Mouse (Mus musculus) intestine, embryonic 16.5 days (tissue): ENCODE measurements at regions not wholly inside any gene's neighbourhood (a gene's known extent, or its start where the extent isn't known, plus 50 kb on each side); places are given as distances from the start of the nearest gene placed in this dataset.

Source experiments
- ATAC-seq: fragments of 200-750 bp; cut with Nextera tagmentation; 2 replicates; pipeline ENCODE4 v1.8.0; 2017; ENCODE audit warnings: moderate TSS enrichment, moderate library complexity
- H3K27ac ChIP-seq: fragments of 300-500 bp; sonication (generic); 2 replicates; pipeline ENCODE4 v1.5.1; 2014; ENCODE audit warnings: mild to moderate bottlenecking, low read length
- H3K27me3 ChIP-seq: fragments of 300-500 bp; sonication (generic); replicated peaks from 2 replicates; pipeline ENCODE4 v1.6.1; 2014; ENCODE audit warnings: low read length, control low read depth, mixed read lengths; ENCODE audit not compliant: control insufficient read depth, insufficient read depth
- H3K36me3 ChIP-seq: fragments of 300-500 bp; sonication (generic); 2 replicates; pipeline ENCODE4 v1.6.1; 2014; ENCODE audit warnings: low read length, control low read depth; ENCODE audit not compliant: control insufficient read depth, insufficient read depth
- H3K4me1 ChIP-seq: fragments of 300-500 bp; sonication (generic); 2 replicates; pipeline ENCODE4 v1.6.1; 2014; ENCODE audit warnings: low read length, control low read depth, mixed read lengths; ENCODE audit not compliant: control insufficient read depth, insufficient read depth
- H3K4me2 ChIP-seq: fragments of 300-500 bp; sonication (generic); 2 replicates; pipeline ENCODE4 v1.6.1; 2014; ENCODE audit warnings: low read depth, low read length, control low read depth
- H3K4me3 ChIP-seq: fragments of 300-500 bp; sonication (generic); 2 replicates; pipeline ENCODE4 v1.5.1; 2014; ENCODE audit warnings: mild to moderate bottlenecking, low read length
- H3K9ac ChIP-seq: fragments of 300-500 bp; sonication (generic); 2 replicates; pipeline ENCODE4 v1.6.1; 2014; ENCODE audit warnings: low read depth, low read length
- H3K9me3 ChIP-seq: fragments of 300-500 bp; sonication (generic); 2 replicates; pipeline ENCODE4 v1.6.1; 2016; ENCODE audit warnings: low read length, control low read depth; ENCODE audit not compliant: control insufficient read depth
- WGBS: fragments of 180-500 bp; shearing (Covaris S2); extraction: QIAGEN DNeasy Blood & Tissue Kit; methylation state at CpG from one replicate; pipeline ENCODE4 v1.1.7; 2014; 5-methylcytosine and 5-hydroxymethylcytosine counted together

DNA sequence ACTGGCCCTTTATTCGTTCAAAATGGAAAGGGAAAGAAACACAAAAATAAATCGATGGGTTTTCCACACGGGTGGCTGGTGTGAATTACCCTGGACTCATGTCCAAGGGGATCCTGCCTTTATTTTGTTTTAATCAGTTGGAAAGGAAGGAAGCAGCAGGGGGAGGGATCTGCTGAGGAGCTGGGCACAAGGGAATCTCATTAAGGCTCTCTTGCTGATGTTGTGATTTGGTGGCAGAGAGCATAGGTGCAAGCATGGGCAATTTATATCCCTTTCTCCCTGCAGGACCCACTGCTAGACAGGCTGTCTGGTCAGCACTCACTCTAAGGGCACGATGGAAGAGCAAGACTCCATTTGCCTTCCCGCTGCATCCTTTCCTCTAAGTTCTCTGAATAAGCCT lies 469.2 kb downstream of the Epha7 start:
- no peaks in the 10 kb centered on the region for H3K4me1 ChIP-seq
- no peak overlapping the region for H3K4me2 ChIP-seq
- no peaks in the 10 kb centered on the region for H3K9me3 ChIP-seq
- no peak overlapping the region for H3K27ac ChIP-seq
- no peak for ATAC-seq
- H3K9ac ChIP-seq, result no peak overlapping the region
- WGBS, result 66% methylated on average over 5 of the region's 5 CpGs
- no peaks in the 10 kb centered on the region for H3K36me3 ChIP-seq
- no peaks in the 10 kb centered on the region for H3K27me3 ChIP-seq
- H3K4me3 ChIP-seq, result no peak overlapping the region

DNA sequence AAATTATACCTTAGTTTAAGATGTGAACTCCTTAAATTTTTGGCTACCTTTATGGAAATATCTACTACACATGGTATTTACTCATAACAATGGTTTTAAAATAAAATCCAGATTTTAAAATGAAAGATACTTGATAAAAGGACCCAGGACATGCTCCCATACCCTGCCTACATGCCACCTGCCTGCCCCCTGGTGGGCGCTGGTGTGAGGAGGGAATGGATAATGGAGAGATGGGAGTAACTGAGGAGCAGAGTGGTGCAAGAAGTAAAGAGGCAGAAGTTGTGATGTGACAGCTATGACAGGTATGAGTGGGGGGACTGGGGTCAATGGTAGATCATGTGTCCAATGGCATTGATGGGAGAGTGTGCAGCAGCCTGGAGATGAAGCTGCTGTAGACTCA lies 488.4 kb downstream of the Epha7 start:
- Histone ChIP-seq H3K4me3 (no peak overlapping the region), H3K9ac (no peak overlapping the region), H3K4me2 (no peak overlapping the region), H3K36me3 (no peaks in the 10 kb centered on the region), H3K27ac (no peak overlapping the region), H3K27me3 (no peaks in the 10 kb centered on the region), H3K4me1 (no peaks in the 10 kb centered on the region), H3K9me3 (no peaks in the 10 kb centered on the region)
- no peak for ATAC-seq
- 39% methylated on average over 1 of the region's 1 CpGs for WGBS

DNA sequence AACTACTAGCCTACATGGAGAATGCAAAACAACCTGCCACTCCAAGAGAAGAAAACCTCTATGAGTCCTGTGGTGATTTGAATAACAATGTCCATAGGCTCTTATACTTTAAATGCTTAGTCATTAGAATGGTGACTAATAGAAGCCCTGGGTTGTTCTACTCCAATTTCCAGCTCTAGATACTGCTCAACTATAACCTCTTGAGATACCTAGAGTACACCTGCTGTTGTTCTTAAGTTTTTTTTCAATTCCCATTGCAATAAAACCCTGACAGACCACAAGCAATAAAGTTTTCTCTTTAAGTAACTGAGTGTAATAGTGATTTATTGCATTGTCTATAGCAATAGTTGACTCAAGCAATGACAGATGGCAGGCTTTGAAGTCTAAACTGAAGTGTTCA lies 491.0 kb downstream of the Epha7 start:
- Histone ChIP-seq H3K36me3 (no peaks in the 10 kb centered on the region), H3K9me3 (no peaks in the 10 kb centered on the region), H3K4me1 (no peaks in the 10 kb centered on the region), H3K4me3 (no peak overlapping the region), H3K27me3 (no peaks in the 10 kb centered on the region), H3K4me2 (no peak overlapping the region), H3K27ac (no peak overlapping the region), H3K9ac (no peak overlapping the region)
- ATAC-seq, result peak; percentile 88

DNA sequence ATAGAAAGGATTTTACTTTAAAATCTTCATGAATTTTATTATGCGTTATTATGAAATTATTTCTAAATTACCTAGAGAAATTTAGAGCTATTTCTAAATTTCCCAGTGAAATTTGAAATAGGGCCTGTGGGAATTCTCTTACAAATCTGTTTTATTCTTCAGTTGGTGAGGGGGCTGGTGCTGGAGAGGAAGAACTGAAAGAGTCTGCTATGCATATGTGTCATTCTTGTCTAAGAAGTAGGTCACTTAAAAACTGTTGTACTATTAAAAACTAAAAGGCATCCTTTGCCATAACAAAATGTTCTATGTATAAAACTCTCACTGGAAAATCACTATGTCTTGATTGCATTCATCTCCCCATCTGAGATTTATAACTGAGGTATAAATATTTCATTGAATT lies 494.3 kb downstream of the Epha7 start:
- Histone ChIP-seq H3K9ac (no peak overlapping the region), H3K4me1 (no peaks in the 10 kb centered on the region), H3K27ac (no peak overlapping the region), H3K27me3 (no peaks in the 10 kb centered on the region), H3K9me3 (no peaks in the 10 kb centered on the region), H3K4me3 (no peak overlapping the region), H3K4me2 (no peak overlapping the region), H3K36me3 (no peaks in the 10 kb centered on the region)
- ATAC-seq, result no peak
- 94% methylated on average over 1 of the region's 1 CpGs for WGBS

DNA sequence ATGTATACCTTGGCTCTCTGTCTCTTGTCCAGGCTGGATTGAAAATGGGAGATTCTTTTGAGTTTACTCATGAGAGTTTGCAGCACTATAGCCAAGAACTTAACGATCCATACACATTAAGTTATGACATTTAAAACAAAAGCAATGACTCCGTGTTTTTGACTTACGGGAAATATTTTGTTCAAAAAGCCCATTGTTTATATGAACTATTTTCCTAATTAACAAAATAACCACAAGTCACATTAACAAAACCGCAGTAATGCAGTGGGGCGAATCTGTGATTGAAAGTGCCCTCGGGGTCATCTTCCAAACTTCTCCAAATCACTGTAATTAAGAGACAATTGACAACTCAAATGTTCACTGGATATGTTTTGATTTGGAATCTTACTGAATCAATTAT lies 511.0 kb downstream of the Epha7 start:
- ATAC-seq, result no peak
- WGBS, result 90% methylated on average over 6 of the region's 6 CpGs
- Histone ChIP-seq H3K9me3 (no peaks in the 10 kb centered on the region), H3K27ac (no peak overlapping the region), H3K36me3 (no peaks in the 10 kb centered on the region), H3K9ac (no peak overlapping the region), H3K27me3 (no peaks in the 10 kb centered on the region), H3K4me2 (no peak overlapping the region), H3K4me1 (no peaks in the 10 kb centered on the region), H3K4me3 (no peak overlapping the region)

DNA sequence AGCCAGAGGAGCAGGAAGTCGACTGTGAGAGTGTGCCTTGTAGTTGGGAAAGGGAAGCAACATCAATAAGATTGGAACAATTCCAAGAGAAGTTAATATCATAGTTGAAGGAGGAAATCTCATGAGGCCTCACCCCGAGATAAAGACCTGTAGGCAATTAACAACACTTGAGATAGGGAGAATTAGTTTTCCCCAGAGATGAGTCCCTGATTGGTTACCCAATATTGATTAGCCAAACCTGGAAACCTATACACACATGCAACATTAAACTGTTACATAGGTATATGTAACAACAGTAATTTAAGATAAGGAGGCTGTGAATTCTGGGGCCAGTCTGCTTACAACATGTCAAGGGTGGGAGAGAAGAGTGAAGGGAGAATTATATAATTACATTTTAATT lies 516.2 kb downstream of the Epha7 start:
- Histone ChIP-seq H3K4me1 (no peaks in the 10 kb centered on the region), H3K4me3 (no peak overlapping the region), H3K4me2 (no peak overlapping the region), H3K9ac (no peak overlapping the region), H3K27ac (no peak overlapping the region), H3K9me3 (no peaks in the 10 kb centered on the region), H3K27me3 (no peaks in the 10 kb centered on the region), H3K36me3 (no peaks in the 10 kb centered on the region)
- whole genome bisulfite sequencing, result 42% methylated on average over 2 of the region's 2 CpGs
- ATAC-seq, result peak; percentile 84

DNA sequence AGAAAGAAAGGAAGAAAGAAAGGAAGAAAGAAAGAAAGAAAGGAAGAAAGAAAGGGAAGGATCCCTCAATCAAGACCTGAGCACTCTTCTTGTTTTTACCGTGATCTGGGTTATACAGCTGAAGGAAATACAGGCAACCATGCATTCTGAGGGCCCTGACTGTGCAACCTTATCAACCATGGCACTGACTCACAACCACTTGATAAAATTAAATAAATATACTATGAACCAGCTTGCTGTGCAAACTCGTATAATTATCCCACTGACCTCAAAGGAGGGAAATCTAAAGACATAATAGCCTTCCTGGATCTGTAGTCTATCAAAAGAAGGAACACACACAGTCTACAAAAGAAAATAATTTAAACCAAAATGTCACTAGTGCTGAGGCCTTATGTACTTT lies 518.8 kb downstream of the Epha7 start:
- Histone ChIP-seq H3K9ac (no peak overlapping the region), H3K4me2 (no peak overlapping the region), H3K27ac (no peak overlapping the region), H3K27me3 (no peaks in the 10 kb centered on the region), H3K4me1 (no peaks in the 10 kb centered on the region), H3K9me3 (no peaks in the 10 kb centered on the region), H3K4me3 (no peak overlapping the region), H3K36me3 (no peaks in the 10 kb centered on the region)
- ATAC-seq, result no peak
- 29% methylated on average over 2 of the region's 2 CpGs for WGBS

DNA sequence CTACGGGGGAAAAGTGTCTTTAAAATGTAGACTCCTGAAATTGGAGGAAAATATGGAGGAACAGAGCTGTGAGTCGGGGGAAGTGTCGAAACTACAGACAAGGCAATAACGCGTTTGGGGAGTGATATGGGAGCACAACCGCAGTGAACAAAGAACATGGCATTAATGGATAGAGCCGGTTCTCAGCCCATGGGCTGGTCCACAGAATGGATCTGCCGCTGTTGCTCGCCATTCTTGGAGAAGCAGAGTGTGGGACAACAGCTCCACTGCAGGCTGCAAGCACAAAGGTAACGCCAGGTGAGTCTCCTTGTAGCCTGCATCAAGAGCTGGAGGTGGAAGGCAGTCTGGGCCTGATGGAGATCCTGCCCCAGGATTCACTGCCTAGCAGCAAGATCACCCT lies 524.3 kb downstream of the Epha7 start:
- Histone ChIP-seq H3K4me3 (no peak overlapping the region), H3K9ac (no peak overlapping the region), H3K27ac (no peak overlapping the region), H3K4me2 (no peak overlapping the region), H3K9me3 (no peaks in the 10 kb centered on the region), H3K27me3 (no peaks in the 10 kb centered on the region), H3K4me1 (no peaks in the 10 kb centered on the region), H3K36me3 (no peaks in the 10 kb centered on the region)
- no peak for ATAC-seq
- 89% methylated on average over 10 of the region's 10 CpGs for WGBS

DNA sequence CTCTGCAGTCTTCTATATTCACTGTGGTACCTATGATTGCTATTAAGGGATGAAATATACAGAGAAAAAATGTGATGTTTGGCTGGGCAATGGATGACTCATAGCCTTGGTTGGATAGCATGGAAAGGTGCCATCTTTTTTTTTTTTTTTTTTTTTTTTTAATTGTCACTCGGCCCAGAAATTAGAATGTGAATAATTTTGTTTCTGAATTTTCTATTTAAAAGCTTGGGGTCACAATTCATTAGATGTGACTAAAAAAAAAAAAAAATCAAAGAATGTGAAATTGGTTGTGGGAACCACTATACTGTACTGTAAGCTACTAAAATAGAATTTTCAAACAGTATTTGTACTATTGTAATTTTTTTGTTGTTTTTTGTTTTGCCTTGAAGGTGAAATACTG lies 549.3 kb downstream of the Epha7 start:
- H3K4me3 ChIP-seq, result no peak overlapping the region
- H3K36me3 ChIP-seq, result no peaks in the 10 kb centered on the region
- 85% methylated on average over 1 of the region's 1 CpGs for WGBS
- H3K4me1 ChIP-seq, result no peaks in the 10 kb centered on the region
- H3K4me2 ChIP-seq, result no peak overlapping the region
- H3K27me3 ChIP-seq, result no peaks in the 10 kb centered on the region
- no peak for ATAC-seq
- H3K9me3 ChIP-seq, result no peaks in the 10 kb centered on the region
- H3K9ac ChIP-seq, result no peak overlapping the region
- H3K27ac ChIP-seq, result no peak overlapping the region

DNA sequence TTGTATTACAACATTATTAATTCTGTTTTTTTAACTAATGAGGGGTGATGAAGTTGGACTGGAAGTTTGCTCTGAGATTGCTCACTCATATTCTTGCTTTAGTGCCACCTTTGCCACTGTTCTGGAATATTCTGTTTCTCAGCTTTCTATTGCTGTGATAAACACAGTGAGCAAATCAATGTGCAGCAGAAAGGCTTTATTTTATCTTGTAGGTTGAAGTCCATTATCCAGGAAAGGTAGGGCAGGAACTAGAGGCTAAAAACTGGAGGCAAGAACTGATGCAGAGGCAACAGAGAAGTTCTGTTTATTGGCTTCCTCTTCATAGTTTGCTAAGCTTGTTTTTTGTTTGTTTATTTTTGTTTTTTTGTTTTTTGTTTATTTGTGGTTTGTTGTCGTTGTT lies 576.4 kb downstream of the Epha7 start:
- Histone ChIP-seq H3K27ac (no peak overlapping the region), H3K4me2 (no peak overlapping the region), H3K9me3 (no peaks in the 10 kb centered on the region), H3K36me3 (no peaks in the 10 kb centered on the region), H3K4me3 (no peak overlapping the region), H3K4me1 (no peaks in the 10 kb centered on the region), H3K9ac (no peak overlapping the region), H3K27me3 (no peaks in the 10 kb centered on the region)
- ATAC-seq, result peak; percentile 58; the same call in 1 of the 2 replicates
- WGBS, result 81% methylated on average over 1 of the region's 1 CpGs
